Comparison of ENCODE assay signal across 9 mouse cellular contexts in the genomic region with DNA sequence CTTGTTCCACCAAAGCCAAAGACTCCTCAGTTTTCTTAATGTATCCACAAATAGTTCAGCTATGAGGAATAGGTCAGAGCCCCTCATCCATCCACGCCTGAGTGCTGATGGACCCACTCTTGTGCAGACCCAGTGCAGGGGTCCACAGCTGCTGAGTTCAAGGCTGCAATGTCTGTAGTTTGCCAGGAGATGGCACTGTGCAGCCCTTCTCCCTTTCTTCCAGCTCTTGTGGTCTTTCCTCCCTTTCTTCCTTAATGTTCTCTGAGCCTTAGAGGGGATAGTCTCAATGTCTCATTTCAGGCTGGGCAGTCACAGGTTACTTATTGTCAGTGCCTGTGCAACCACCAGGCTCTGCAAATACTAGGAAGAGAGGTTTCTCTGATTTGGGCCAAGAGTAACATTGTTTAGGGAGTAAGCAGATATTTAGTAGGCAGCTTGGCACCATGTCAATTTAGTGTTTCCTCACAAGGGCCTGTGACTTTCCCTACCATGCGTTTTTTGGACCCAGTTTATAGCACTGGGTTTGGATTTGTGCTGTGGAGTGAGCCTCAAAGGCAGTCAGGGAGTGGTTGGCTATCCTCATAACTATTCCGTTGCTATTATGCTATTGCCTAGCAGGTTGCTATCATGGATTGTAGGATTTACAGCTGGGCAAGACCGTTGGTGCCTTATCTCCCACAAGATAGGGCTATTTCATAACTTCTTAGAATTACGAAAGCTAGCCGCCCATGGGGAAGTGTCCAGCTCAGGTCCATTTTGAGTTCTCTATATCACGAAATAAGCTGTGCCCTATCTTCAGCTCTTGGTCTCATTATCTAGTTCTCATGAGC. TPM values are rescaled to one million over a fixed set of nuclear protein-coding genes. Genes with fewer than 3 reads are reported as not detected.
DNase-seq lines count a peak whose midpoint lies in the region; ATAC-seq and TF ChIP-seq lines count a peak whose summit lies in the region.
"Had no signal": no experiment of that assay in that cellular context is flagged by ENCODE, and none has a peak within 500 bp of the region (broad histone marks: within the 10 kb centered on the region; RNA-seq: fewer than 3 reads in every experiment).

No protein-coding gene starts in this region.

- no peak for TF ChIP-seq EP300 in lung, postnatal 0 days (IDR thresholded peaks at IDR 0.05)

- ATAC-seq in forebrain, embryonic 11.5 days (replicated peaks; ENCODE audit: low FRiP score) = no peak
- ATAC-seq in forebrain, embryonic 13.5 days = no peak
- no peak for ATAC-seq in lung, postnatal 0 days

- peak; percentile 70 for DNase-seq in forebrain, embryonic 11.5 days (ENCODE audit: low spot score)
- peak; percentile 33 for DNase-seq in ovary, adult 18-20 months (ENCODE audit: low spot score)
- no peak for DNase-seq in ovary, postnatal 36 days (ENCODE audit: low spot score)
- peak; percentile 48 for DNase-seq in lung, postnatal 0 days (ENCODE audit: low spot score)
- DNase-seq in layer of hippocampus, adult 11-12 months (ENCODE audit: low spot score) = no peak
- DNase-seq in spleen, postnatal 36 days (ENCODE audit: low spot score in 2 of 2) = no peak

- no peak overlapping the region for H3K9ac ChIP-seq in forebrain, embryonic 11.5 days (ENCODE audit: low read length)
- H3K9ac ChIP-seq in forebrain, embryonic 13.5 days = no peak overlapping the region
- H3K9ac ChIP-seq in lung, postnatal 0 days (replicated peaks; ENCODE audit: low read depth) = no peak overlapping the region
- H3K9ac ChIP-seq: neural tube, embryonic 13.5 days had no signal

- no peak overlapping the region for H3K4me3 ChIP-seq in forebrain, embryonic 11.5 days (ENCODE audit: low read depth, low read length)
- no peak overlapping the region for H3K4me3 ChIP-seq in forebrain, embryonic 13.5 days
- no peak overlapping the region for H3K4me3 ChIP-seq in embryonic fibroblast, embryonic 13.5 days (ENCODE audit: insufficient read depth, low read length)
- no peak overlapping the region for H3K4me3 ChIP-seq in lung, postnatal 0 days (ENCODE audit: low read depth, low read length)
- H3K4me3 ChIP-seq: neural tube, embryonic 13.5 days had no signal

- no peak overlapping the region for H3K27ac ChIP-seq in forebrain, embryonic 11.5 days (ENCODE audit: low read depth, low read length)
- H3K27ac ChIP-seq in forebrain, embryonic 13.5 days = no peak overlapping the region
- H3K27ac ChIP-seq in embryonic fibroblast, embryonic 13.5 days (ENCODE audit: insufficient read depth, low read length) = no peak overlapping the region
- H3K27ac ChIP-seq in lung, postnatal 0 days (ENCODE audit: low read length) = no peak overlapping the region
- H3K27ac ChIP-seq: neural tube, embryonic 13.5 days had no signal

- no peaks in the 10 kb centered on the region for H3K36me3 ChIP-seq in forebrain, embryonic 11.5 days (ENCODE audit: control insufficient read depth, insufficient read depth, low read length)
- no peaks in the 10 kb centered on the region for H3K36me3 ChIP-seq in forebrain, embryonic 13.5 days (ENCODE audit: poor library complexity, severe bottlenecking)
- no peaks in the 10 kb centered on the region for H3K36me3 ChIP-seq in lung, postnatal 0 days (ENCODE audit: insufficient read depth, low read length)
- H3K36me3 ChIP-seq: neural tube, embryonic 13.5 days had no signal

- H3K9me3 ChIP-seq in forebrain, embryonic 11.5 days (ENCODE audit: control insufficient read depth, low read length) = no peaks in the 10 kb centered on the region
- no peaks in the 10 kb centered on the region for H3K9me3 ChIP-seq in forebrain, embryonic 13.5 days (replicated peaks)
- no peaks in the 10 kb centered on the region for H3K9me3 ChIP-seq in lung, postnatal 0 days (ENCODE audit: low read length)
- H3K9me3 ChIP-seq: neural tube, embryonic 13.5 days had no signal

- no peak overlapping the region for H3K4me2 ChIP-seq in forebrain, embryonic 11.5 days (ENCODE audit: low read depth, low read length, severe bottlenecking)
- H3K4me2 ChIP-seq in forebrain, embryonic 13.5 days = no peak overlapping the region
- H3K4me2 ChIP-seq in lung, postnatal 0 days (replicated peaks; ENCODE audit: low read depth, low read length) = no peak overlapping the region
- H3K4me2 ChIP-seq: neural tube, embryonic 13.5 days had no signal

- TF ChIP-seq POLR2A in embryonic fibroblast, embryonic 13.5 days (IDR thresholded peaks at IDR 0.05; ENCODE audit: low read depth, low read length) = no peak

- H3K4me1 ChIP-seq in forebrain, embryonic 11.5 days (replicated peaks; ENCODE audit: control insufficient read depth, insufficient read depth, low read length) = no peaks in the 10 kb centered on the region
- 0 out of 2 replicates have a peak, but pooled peaks cover 3% of the 10 kb centered on the region for H3K4me1 ChIP-seq in forebrain, embryonic 13.5 days
- H3K4me1 ChIP-seq in embryonic fibroblast, embryonic 13.5 days (ENCODE audit: control insufficient read depth, insufficient read depth, low read length) = no peaks in the 10 kb centered on the region
- no peaks in the 10 kb centered on the region for H3K4me1 ChIP-seq in lung, postnatal 0 days (ENCODE audit: insufficient read depth, low read depth, low read length)
- H3K4me1 ChIP-seq: neural tube, embryonic 13.5 days had no signal

- H3K27me3 ChIP-seq in forebrain, embryonic 11.5 days (ENCODE audit: control insufficient read depth, insufficient read depth, low read length) = no peaks in the 10 kb centered on the region
- no peaks in the 10 kb centered on the region for H3K27me3 ChIP-seq in forebrain, embryonic 13.5 days
- no peaks in the 10 kb centered on the region for H3K27me3 ChIP-seq in lung, postnatal 0 days (replicated peaks; ENCODE audit: insufficient read depth, low read length)
- H3K27me3 ChIP-seq: neural tube, embryonic 13.5 days had no signal

- peak; percentile 64; the same call in 1 of the 2 replicates for TF ChIP-seq CTCF in embryonic fibroblast, embryonic 13.5 days (IDR thresholded peaks at IDR 0.05; ENCODE audit: borderline replicate concordance, insufficient read depth, low read length)
- TF ChIP-seq CTCF in lung, postnatal 0 days (IDR thresholded peaks at IDR 0.05) = peak; percentile 71

- 72% methylated on average over 7 of the region's 7 CpGs for WGBS in forebrain, embryonic 11.5 days
- WGBS in forebrain, embryonic 13.5 days = 74% methylated on average over 7 of the region's 7 CpGs
- 54% methylated on average over 7 of the region's 7 CpGs for WGBS in lung, postnatal 0 days

RNA-seq across cellular contexts. Expression of gene Shank2, which starts 54.2 kb away (rescaled TPM):
- 2.2 TPM in 2 replicates for polyA plus RNA-seq in forebrain, embryonic 11.5 days (2014; fragmentation: Nextera tagmentation; extraction: Ambion mirVana)
- 4.1 and 4.9 TPM in 2 replicates for polyA plus RNA-seq in forebrain, embryonic 13.5 days (2015; fragmentation: Nextera tagmentation; extraction: Ambion mirVana)
- 1.6 and 3.4 TPM in 2 replicates for polyA plus RNA-seq in embryonic fibroblast, embryonic 13.5 days (2011; ENCODE audit: insufficient read length, low read depth, missing spikeins)
- polyA plus RNA-seq in lung, postnatal 0 days (2015; fragmentation: Nextera tagmentation; extraction: Ambion mirVana) = 0.76 and 1.2 TPM in 2 replicates

Comparison
In these comparisons a context has a peak if more than half of its experiments do, and no peak if none do; other contexts are left out.
1. DNase-seq: peak in forebrain, embryonic 11.5 days (single experiment), ovary, adult 18-20 months (single experiment) and lung, postnatal 0 days (single experiment); none in ovary, postnatal 36 days (single experiment), layer of hippocampus, adult 11-12 months (single experiment) and spleen, postnatal 36 days (0 of 2).